Mouse (Mus musculus): ENCODE results near the gene Fance. TPM values are rescaled to one million over a fixed set of nuclear protein-coding genes. Genes with fewer than 3 reads are reported as not detected.

Fance gene
- polyA plus RNA-seq, 1 experiment = 16.6 TPM

GRCm38 (mm10) chr17:28290671-28291070, 22.6 kb upstream of the Fance start:
- 53% methylated on average over 11 of the region's 11 CpGs for WGBS
- Histone ChIP-seq H3K27me3 (ENCODE audit: control insufficient read depth, insufficient read depth, low read length) (no peaks in the 10 kb centered on the region), H3K4me3 (ENCODE audit: low read depth, low read length) (no peak overlapping the region), H3K27ac (ENCODE audit: insufficient read depth, low read depth, low read length) (peak overlapping the region; percentile 33), H3K4me1 (ENCODE audit: control insufficient read depth, insufficient read depth, insufficient read length, low read length) (peaks cover 38% of the 10 kb centered on the region), H3K36me3 (ENCODE audit: control insufficient read depth, insufficient read depth, low read length) (peaks cover 45% of the 10 kb centered on the region)
- no peak for TF ChIP-seq POLR2A (IDR thresholded peaks at IDR 0.05; ENCODE audit: low read depth, low read length)
- TF ChIP-seq CTCF (IDR thresholded peaks at IDR 0.05; ENCODE audit: extremely low read depth, insufficient read length, insufficient replicate concordance, low read depth, low read length) = no peak

GRCm38 (mm10) chr17:28291346-28291745, 22.0 kb upstream of the Fance start:
- Histone ChIP-seq H3K36me3 (ENCODE audit: control insufficient read depth, insufficient read depth, low read length) (peaks cover 45% of the 10 kb centered on the region), H3K4me3 (ENCODE audit: low read depth, low read length) (no peak overlapping the region), H3K27ac (ENCODE audit: insufficient read depth, low read depth, low read length) (no peak overlapping the region), H3K27me3 (ENCODE audit: control insufficient read depth, insufficient read depth, low read length) (no peaks in the 10 kb centered on the region), H3K4me1 (ENCODE audit: control insufficient read depth, insufficient read depth, insufficient read length, low read length) (peaks cover 31% of the 10 kb centered on the region)
- 83% methylated on average over 7 of the region's 7 CpGs for WGBS
- TF ChIP-seq CTCF (IDR thresholded peaks at IDR 0.05; ENCODE audit: extremely low read depth, insufficient read length, insufficient replicate concordance, low read depth, low read length) (no peak), POLR2A (IDR thresholded peaks at IDR 0.05; ENCODE audit: low read depth, low read length) (no peak)

- WGBS = 76% methylated on average over 4 of the region's 4 CpGs
- Histone ChIP-seq H3K36me3 (ENCODE audit: control insufficient read depth, insufficient read depth, low read length) (peaks cover 57% of the 10 kb centered on the region), H3K27ac (ENCODE audit: insufficient read depth, low read depth, low read length) (no peak overlapping the region), H3K4me1 (ENCODE audit: control insufficient read depth, insufficient read depth, insufficient read length, low read length) (peaks cover 13% of the 10 kb centered on the region), H3K4me3 (ENCODE audit: low read depth, low read length) (no peak overlapping the region), H3K27me3 (ENCODE audit: control insufficient read depth, insufficient read depth, low read length) (no peaks in the 10 kb centered on the region)
- no peak for TF ChIP-seq POLR2A (IDR thresholded peaks at IDR 0.05; ENCODE audit: low read depth, low read length)
- no peak for TF ChIP-seq CTCF (IDR thresholded peaks at IDR 0.05; ENCODE audit: extremely low read depth, insufficient read length, insufficient replicate concordance, low read depth, low read length)
These were observed 19.6 kb upstream of the Fance start for GRCm38 (mm10) chr17:28293716-28294115.

- no peak overlapping the region for H3K27ac ChIP-seq (ENCODE audit: insufficient read depth, low read depth, low read length)
- H3K27me3 ChIP-seq (ENCODE audit: control insufficient read depth, insufficient read depth, low read length) = no peaks in the 10 kb centered on the region
- peaks cover 67% of the 10 kb centered on the region for H3K36me3 ChIP-seq (ENCODE audit: control insufficient read depth, insufficient read depth, low read length)
- TF ChIP-seq POLR2A (IDR thresholded peaks at IDR 0.05; ENCODE audit: low read depth, low read length) (no peak), CTCF (IDR thresholded peaks at IDR 0.05; ENCODE audit: extremely low read depth, insufficient read length, insufficient replicate concordance, low read depth, low read length) (no peak)
- WGBS = 77% methylated on average over 17 of the region's 17 CpGs
- no peak overlapping the region for H3K4me3 ChIP-seq (ENCODE audit: low read depth, low read length)
- peaks cover 11% of the 10 kb centered on the region for H3K4me1 ChIP-seq (ENCODE audit: control insufficient read depth, insufficient read depth, insufficient read length, low read length)
These were observed 18.6 kb upstream of the Fance start for GRCm38 (mm10) chr17:28294449-28295333.

GRCm38 (mm10) chr17:28298888-28299287, 14.4 kb upstream of the Fance start:
- Histone ChIP-seq H3K27ac (ENCODE audit: insufficient read depth, low read depth, low read length) (no peak overlapping the region), H3K4me3 (ENCODE audit: low read depth, low read length) (no peak overlapping the region), H3K4me1 (ENCODE audit: control insufficient read depth, insufficient read depth, insufficient read length, low read length) (no peaks in the 10 kb centered on the region), H3K36me3 (ENCODE audit: control insufficient read depth, insufficient read depth, low read length) (peaks cover 67% of the 10 kb centered on the region), H3K27me3 (ENCODE audit: control insufficient read depth, insufficient read depth, low read length) (no peaks in the 10 kb centered on the region)
- 93% methylated on average over 17 of the region's 17 CpGs for WGBS
- TF ChIP-seq CTCF (IDR thresholded peaks at IDR 0.05; ENCODE audit: extremely low read depth, insufficient read length, insufficient replicate concordance, low read depth, low read length) (no peak), POLR2A (IDR thresholded peaks at IDR 0.05; ENCODE audit: low read depth, low read length) (no peak)

- 78% methylated on average over 11 of the region's 11 CpGs for WGBS
- Histone ChIP-seq H3K4me1 (ENCODE audit: control insufficient read depth, insufficient read depth, insufficient read length, low read length) (no peaks in the 10 kb centered on the region), H3K27me3 (ENCODE audit: control insufficient read depth, insufficient read depth, low read length) (no peaks in the 10 kb centered on the region), H3K4me3 (ENCODE audit: low read depth, low read length) (no peak overlapping the region), H3K27ac (ENCODE audit: insufficient read depth, low read depth, low read length) (no peak overlapping the region), H3K36me3 (ENCODE audit: control insufficient read depth, insufficient read depth, low read length) (peaks cover 60% of the 10 kb centered on the region)
- TF ChIP-seq CTCF (IDR thresholded peaks at IDR 0.05; ENCODE audit: extremely low read depth, insufficient read length, insufficient replicate concordance, low read depth, low read length) (no peak), POLR2A (IDR thresholded peaks at IDR 0.05; ENCODE audit: low read depth, low read length) (no peak)
These were observed 13.5 kb upstream of the Fance start for GRCm38 (mm10) chr17:28299669-28300320.

GRCm38 (mm10) chr17:28300323-28300722, 13.0 kb upstream of the Fance start:
- Histone ChIP-seq H3K27me3 (ENCODE audit: control insufficient read depth, insufficient read depth, low read length) (no peaks in the 10 kb centered on the region), H3K4me3 (ENCODE audit: low read depth, low read length) (no peak overlapping the region), H3K27ac (ENCODE audit: insufficient read depth, low read depth, low read length) (no peak overlapping the region), H3K36me3 (ENCODE audit: control insufficient read depth, insufficient read depth, low read length) (peaks cover 57% of the 10 kb centered on the region), H3K4me1 (ENCODE audit: control insufficient read depth, insufficient read depth, insufficient read length, low read length) (no peaks in the 10 kb centered on the region)
- TF ChIP-seq CTCF (IDR thresholded peaks at IDR 0.05; ENCODE audit: extremely low read depth, insufficient read length, insufficient replicate concordance, low read depth, low read length) (no peak), POLR2A (IDR thresholded peaks at IDR 0.05; ENCODE audit: low read depth, low read length) (no peak)
- WGBS = 78% methylated on average over 9 of the region's 9 CpGs
